Mouse (Mus musculus): ENCODE data around the gene Vapa. TPM values are rescaled to one million over a fixed set of nuclear protein-coding genes. Genes with fewer than 3 reads are reported as not detected.

Vapa gene
- 158 and 163 TPM in 2 replicates for polyA plus RNA-seq (2014; fragmentation: Nextera tagmentation; extraction: Ambion mirVana)

DNA sequence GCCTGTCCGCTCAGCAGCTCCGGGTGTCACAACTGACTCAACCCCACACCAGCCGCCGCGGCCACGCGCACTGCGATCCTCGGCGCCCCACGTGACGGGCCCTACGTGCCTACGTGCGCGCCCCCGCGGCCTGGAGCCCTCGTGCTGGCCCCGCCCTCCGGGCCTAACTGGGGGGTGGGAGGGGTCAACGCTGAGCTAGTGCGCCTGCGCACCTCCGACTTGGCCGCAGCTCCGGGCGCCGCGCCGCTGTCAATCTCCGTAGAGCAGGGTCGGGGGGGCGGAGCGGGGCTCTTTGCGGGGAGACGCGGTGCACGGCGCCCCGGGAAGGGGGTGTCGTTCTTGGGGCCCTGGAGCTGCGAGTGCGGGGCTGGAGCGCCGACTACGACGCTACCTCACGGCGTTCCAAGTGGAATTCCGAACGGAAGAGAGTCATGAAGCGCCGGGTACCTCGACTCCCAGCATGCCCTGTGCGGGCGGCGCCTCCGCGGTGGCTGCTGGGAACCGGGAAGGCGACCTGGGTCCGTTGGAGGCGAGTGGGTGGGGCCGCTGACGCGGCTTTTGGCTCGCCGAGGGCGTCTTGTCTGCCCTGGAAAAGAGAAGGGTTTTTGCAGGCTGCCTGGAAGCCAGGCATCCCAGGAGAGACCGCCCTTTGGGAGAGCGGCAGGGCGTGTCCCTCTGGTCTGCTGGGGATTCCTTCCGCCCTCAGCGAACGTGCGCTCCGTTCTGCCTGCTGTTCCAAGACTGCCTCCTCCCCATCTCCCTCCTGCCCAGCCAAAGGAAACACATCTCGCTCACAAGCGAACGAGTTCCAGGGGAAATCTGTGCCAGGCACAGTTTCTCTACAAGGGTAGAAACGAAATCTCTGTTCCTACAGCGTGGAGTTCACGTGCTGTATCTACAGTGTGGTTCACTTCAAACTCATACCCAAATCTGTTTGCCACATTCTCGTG, at the start of gene Vapa:
Vapa (minus strand) TSS at position 93 of the 950 bp plus-strand sequence.
- Histone ChIP-seq H3K36me3 (ENCODE audit: control insufficient read depth, insufficient read depth, low read length) (no peaks in the 10 kb centered on the region), H3K4me3 (ENCODE audit: low read depth, low read length) (peak within 1 kb of the TSS; percentile 99), H3K9ac (ENCODE audit: low read depth, low read length) (peak within 1 kb of the TSS; percentile 100), H3K27me3 (replicated peaks; ENCODE audit: control insufficient read depth, insufficient read depth, low read length) (no peaks in the 10 kb centered on the region), H3K4me1 (replicated peaks; ENCODE audit: control insufficient read depth, insufficient read depth, low read length) (peaks cover 27% of the 10 kb centered on the region), H3K4me2 (peak within 1 kb of the TSS; percentile 87), H3K9me3 (ENCODE audit: control insufficient read depth, low read length) (no peaks in the 10 kb centered on the region), H3K27ac (ENCODE audit: low read depth, low read length) (peak within 1 kb of the TSS; percentile 97)
- ATAC-seq (replicated peaks; ENCODE audit: low FRiP score) = peak; percentile 88
- DNase-seq (ENCODE audit: low spot score) = peak; percentile 98
- WGBS = under 1% methylated on average over 83 of the region's 85 CpGs

- 83% methylated on average over 3 of the region's 3 CpGs for WGBS
- Histone ChIP-seq H3K4me1 (replicated peaks; ENCODE audit: control insufficient read depth, insufficient read depth, low read length) (peaks cover 6% of the 10 kb centered on the region; the same call in 1 of the 2 replicates), H3K4me2 (no peak overlapping the region), H3K27ac (ENCODE audit: low read depth, low read length) (peak overlapping the region; percentile 83; the same call in 1 of the 2 replicates), H3K27me3 (replicated peaks; ENCODE audit: control insufficient read depth, insufficient read depth, low read length) (no peaks in the 10 kb centered on the region), H3K36me3 (ENCODE audit: control insufficient read depth, insufficient read depth, low read length) (no peaks in the 10 kb centered on the region), H3K4me3 (ENCODE audit: low read depth, low read length) (no peak overlapping the region), H3K9me3 (ENCODE audit: control insufficient read depth, low read length) (no peaks in the 10 kb centered on the region), H3K9ac (ENCODE audit: low read depth, low read length) (no peak overlapping the region)
- ATAC-seq (replicated peaks; ENCODE audit: low FRiP score) (no peak), DNase-seq (ENCODE audit: low spot score) (no peak)
These were observed 49.3 kb upstream of the Vapa start for GRCm38 (mm10) chr17:65662662-65663061.

GRCm38 (mm10) chr17:65658416-65658815, 45.1 kb upstream of the Vapa start:
- Histone ChIP-seq H3K36me3 (ENCODE audit: control insufficient read depth, insufficient read depth, low read length) (no peaks in the 10 kb centered on the region), H3K27me3 (replicated peaks; ENCODE audit: control insufficient read depth, insufficient read depth, low read length) (no peaks in the 10 kb centered on the region), H3K9ac (ENCODE audit: low read depth, low read length) (no peak overlapping the region), H3K4me1 (replicated peaks; ENCODE audit: control insufficient read depth, insufficient read depth, low read length) (peaks cover 5% of the 10 kb centered on the region), H3K27ac (ENCODE audit: low read depth, low read length) (no peak overlapping the region), H3K4me2 (no peak overlapping the region), H3K4me3 (ENCODE audit: low read depth, low read length) (no peak overlapping the region), H3K9me3 (ENCODE audit: control insufficient read depth, low read length) (no peaks in the 10 kb centered on the region)
- no peak for ATAC-seq (replicated peaks; ENCODE audit: low FRiP score)
- 46% methylated on average over 2 of the region's 2 CpGs for WGBS
- no peak for DNase-seq (ENCODE audit: low spot score)

GRCm38 (mm10) chr17:65657958-65658357, 44.6 kb upstream of the Vapa start:
- H3K9me3 ChIP-seq (ENCODE audit: control insufficient read depth, low read length) = no peaks in the 10 kb centered on the region
- WGBS = 85% methylated on average over 9 of the region's 9 CpGs
- ATAC-seq (replicated peaks; ENCODE audit: low FRiP score) (no peak), DNase-seq (ENCODE audit: low spot score) (no peak)
- no peaks in the 10 kb centered on the region for H3K27me3 ChIP-seq (replicated peaks; ENCODE audit: control insufficient read depth, insufficient read depth, low read length)
- H3K9ac ChIP-seq (ENCODE audit: low read depth, low read length) = no peak overlapping the region
- H3K4me2 ChIP-seq = no peak overlapping the region
- H3K36me3 ChIP-seq (ENCODE audit: control insufficient read depth, insufficient read depth, low read length) = no peaks in the 10 kb centered on the region
- H3K4me1 ChIP-seq (replicated peaks; ENCODE audit: control insufficient read depth, insufficient read depth, low read length) = peaks cover 5% of the 10 kb centered on the region
- no peak overlapping the region for H3K4me3 ChIP-seq (ENCODE audit: low read depth, low read length)
- H3K27ac ChIP-seq (ENCODE audit: low read depth, low read length) = no peak overlapping the region

- ATAC-seq (replicated peaks; ENCODE audit: low FRiP score) (no peak), DNase-seq (ENCODE audit: low spot score) (no peak)
- H3K27ac ChIP-seq (ENCODE audit: low read depth, low read length) = peak overlapping the region; percentile 30; the same call in 1 of the 2 replicates
- no peak overlapping the region for H3K4me3 ChIP-seq (ENCODE audit: low read depth, low read length)
- peaks cover 3% of the 10 kb centered on the region; the same call in 1 of the 2 replicates for H3K4me1 ChIP-seq (replicated peaks; ENCODE audit: control insufficient read depth, insufficient read depth, low read length)
- WGBS = 74% methylated on average over 6 of the region's 6 CpGs
- H3K36me3 ChIP-seq (ENCODE audit: control insufficient read depth, insufficient read depth, low read length) = no peaks in the 10 kb centered on the region
- no peak overlapping the region for H3K9ac ChIP-seq (ENCODE audit: low read depth, low read length)
- no peak overlapping the region for H3K4me2 ChIP-seq
- no peaks in the 10 kb centered on the region for H3K9me3 ChIP-seq (ENCODE audit: control insufficient read depth, low read length)
- no peaks in the 10 kb centered on the region for H3K27me3 ChIP-seq (replicated peaks; ENCODE audit: control insufficient read depth, insufficient read depth, low read length)
These were observed 43.4 kb upstream of the Vapa start for GRCm38 (mm10) chr17:65656731-65657130.

GRCm38 (mm10) chr17:65656076-65656475, 42.7 kb upstream of the Vapa start:
- H3K9ac ChIP-seq (ENCODE audit: low read depth, low read length) = no peak overlapping the region
- peak; percentile 67 for ATAC-seq (replicated peaks; ENCODE audit: low FRiP score)
- H3K27ac ChIP-seq (ENCODE audit: low read depth, low read length) = 0 out of 2 replicates have a peak overlapping the region, but pooled peaks have one; percentile 43
- H3K4me1 ChIP-seq (replicated peaks; ENCODE audit: control insufficient read depth, insufficient read depth, low read length) = peaks cover 3% of the 10 kb centered on the region; the same call in 1 of the 2 replicates
- H3K27me3 ChIP-seq (replicated peaks; ENCODE audit: control insufficient read depth, insufficient read depth, low read length) = no peaks in the 10 kb centered on the region
- no peaks in the 10 kb centered on the region for H3K9me3 ChIP-seq (ENCODE audit: control insufficient read depth, low read length)
- no peak overlapping the region for H3K4me2 ChIP-seq
- no peaks in the 10 kb centered on the region for H3K36me3 ChIP-seq (ENCODE audit: control insufficient read depth, insufficient read depth, low read length)
- WGBS = 75% methylated on average over 8 of the region's 8 CpGs
- no peak for DNase-seq (ENCODE audit: low spot score)
- H3K4me3 ChIP-seq (ENCODE audit: low read depth, low read length) = no peak overlapping the region

DNA sequence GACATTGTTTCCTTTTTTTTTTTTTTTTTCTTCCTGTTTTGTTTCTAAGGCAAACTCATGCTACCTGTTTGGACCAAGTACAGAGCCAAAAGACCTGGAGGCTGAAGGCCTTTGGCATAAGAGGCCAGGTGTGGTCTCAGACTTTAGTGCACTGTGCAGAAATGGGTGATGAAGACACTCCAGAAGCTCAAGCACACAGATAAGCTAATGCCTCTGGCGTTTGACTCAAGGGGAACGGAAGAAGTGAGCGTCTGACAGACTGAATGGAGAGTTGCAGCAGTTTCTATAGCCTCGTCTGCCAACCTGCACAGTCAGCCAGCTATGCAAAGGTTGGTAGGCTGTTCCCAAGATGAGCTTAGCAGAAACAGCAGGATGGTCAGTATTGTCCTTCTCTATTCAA, 42.3 kb upstream of the Vapa start:
- ATAC-seq (replicated peaks; ENCODE audit: low FRiP score) (peak; percentile 9; the same call in 1 of the 2 replicates), DNase-seq (ENCODE audit: low spot score) (no peak)
- Histone ChIP-seq H3K27ac (ENCODE audit: low read depth, low read length) (0 out of 2 replicates have a peak overlapping the region, but pooled peaks have one; percentile 43), H3K9ac (ENCODE audit: low read depth, low read length) (no peak overlapping the region), H3K9me3 (ENCODE audit: control insufficient read depth, low read length) (no peaks in the 10 kb centered on the region), H3K27me3 (replicated peaks; ENCODE audit: control insufficient read depth, insufficient read depth, low read length) (no peaks in the 10 kb centered on the region), H3K4me3 (ENCODE audit: low read depth, low read length) (no peak overlapping the region), H3K4me1 (replicated peaks; ENCODE audit: control insufficient read depth, insufficient read depth, low read length) (peaks cover 3% of the 10 kb centered on the region; the same call in 1 of the 2 replicates), H3K4me2 (no peak overlapping the region), H3K36me3 (ENCODE audit: control insufficient read depth, insufficient read depth, low read length) (no peaks in the 10 kb centered on the region)
- 64% methylated on average over 4 of the region's 4 CpGs for WGBS

DNA sequence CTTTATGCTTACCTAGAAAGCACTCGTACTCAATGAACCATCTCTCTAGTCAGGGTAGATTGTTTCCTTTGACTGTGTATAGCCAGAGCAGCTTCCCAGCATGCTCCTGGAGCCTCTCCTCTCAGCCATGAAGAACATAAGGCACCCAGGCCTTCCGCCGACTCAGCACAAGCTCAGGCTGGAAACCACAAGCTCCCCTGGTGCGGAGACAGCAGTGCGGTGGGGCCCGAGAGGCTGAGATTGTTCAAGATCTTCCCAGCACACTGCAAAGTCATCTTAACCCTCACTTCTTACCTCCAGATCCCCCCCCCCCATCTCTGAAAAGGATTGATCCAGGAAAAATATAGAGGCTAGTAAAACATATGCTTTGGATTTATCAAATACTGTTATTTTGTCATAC, 37.2 kb upstream of the Vapa start:
- ATAC-seq (replicated peaks; ENCODE audit: low FRiP score) (no peak), DNase-seq (ENCODE audit: low spot score) (no peak)
- peaks cover under 1% of the 10 kb centered on the region; the same call in 1 of the 2 replicates for H3K4me1 ChIP-seq (replicated peaks; ENCODE audit: control insufficient read depth, insufficient read depth, low read length)
- H3K4me3 ChIP-seq (ENCODE audit: low read depth, low read length) = no peak overlapping the region
- no peak overlapping the region for H3K27ac ChIP-seq (ENCODE audit: low read depth, low read length)
- no peaks in the 10 kb centered on the region for H3K27me3 ChIP-seq (replicated peaks; ENCODE audit: control insufficient read depth, insufficient read depth, low read length)
- no peak overlapping the region for H3K9ac ChIP-seq (ENCODE audit: low read depth, low read length)
- no peak overlapping the region for H3K4me2 ChIP-seq
- H3K36me3 ChIP-seq (ENCODE audit: control insufficient read depth, insufficient read depth, low read length) = no peaks in the 10 kb centered on the region
- H3K9me3 ChIP-seq (ENCODE audit: control insufficient read depth, low read length) = no peaks in the 10 kb centered on the region
- 73% methylated on average over 6 of the region's 6 CpGs for WGBS
